Comparison of ENCODE assay signal across 8 mouse cellular contexts in the genomic region with DNA sequence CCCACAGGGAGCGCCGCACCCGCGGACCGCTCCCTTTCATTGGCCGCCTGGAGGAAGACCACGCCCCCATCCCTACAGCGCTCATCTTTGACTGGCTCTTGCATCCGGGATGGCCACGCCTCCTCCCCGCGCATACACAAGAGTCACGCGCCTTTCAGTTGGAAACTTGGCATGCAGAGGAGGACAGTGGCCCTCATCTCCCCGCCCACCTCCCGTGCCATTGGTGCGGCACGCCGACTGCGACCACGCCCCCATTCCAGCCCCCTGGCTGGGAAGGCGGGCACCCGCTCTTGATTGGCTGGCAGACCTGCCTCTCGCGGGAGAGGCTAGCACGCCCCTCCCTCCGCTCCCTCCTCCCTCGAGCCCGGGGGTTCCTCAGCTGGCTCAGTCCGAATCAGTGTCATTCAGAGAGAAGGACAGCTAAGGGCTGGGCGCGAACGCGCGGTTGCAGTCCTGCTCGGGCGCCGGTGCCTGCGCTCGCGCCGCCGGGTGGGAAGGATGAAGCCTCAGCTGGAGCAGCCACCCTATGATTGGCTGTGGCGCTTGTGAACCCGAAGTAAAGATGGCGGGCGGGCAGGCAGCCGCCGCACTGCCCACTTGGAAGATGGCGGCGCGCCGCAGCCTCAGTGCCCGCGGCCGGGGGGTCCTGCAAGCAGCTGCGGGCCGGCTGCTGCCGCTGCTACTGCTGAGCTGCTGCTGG. TPM values are rescaled to one million over a fixed set of nuclear protein-coding genes. Genes with fewer than 3 reads are reported as not detected.
A peak's percentile ranks its signal among the peaks of the same experiment; 100 is the strongest.
DNase-seq lines count a peak whose midpoint lies in the region; ATAC-seq and TF ChIP-seq lines count a peak whose summit lies in the region.

A gene (plus strand): TSS at position 350 of the 700 bp plus-strand sequence.

- intact Hi-C loops in heart, postnatal 36 days (cut with DNase I): loop anchor here (2.0 kb wide), 1 partner anchor 229 kb away; no protein-coding TSS in a partner anchor

- peak; percentile 78 for TF ChIP-seq POLR2A in olfactory bulb, adult 2 months (IDR thresholded peaks at IDR 0.05; ENCODE audit: insufficient read depth, low read depth, low read length)
- peak; percentile 31 for TF ChIP-seq POLR2A in thymus, adult 2 months (IDR thresholded peaks at IDR 0.05; ENCODE audit: control insufficient read depth, extremely low read depth, insufficient read depth, low read length, poor library complexity)

- peak within 1 kb of the TSS; percentile 99 for H3K4me2 ChIP-seq in forebrain, embryonic 16.5 days (ENCODE audit: low read length)
- H3K4me2 ChIP-seq in lung, embryonic 14.5 days: peak within 1 kb of the TSS; percentile 100

- H3K9me3 ChIP-seq in G1E (replicated peaks): no peaks in the 10 kb centered on the region
- no peaks in the 10 kb centered on the region for H3K9me3 ChIP-seq in forebrain, embryonic 16.5 days (ENCODE audit: control insufficient read depth, low read length)
- H3K9me3 ChIP-seq in lung, embryonic 14.5 days (ENCODE audit: low read depth, low read length): no peaks in the 10 kb centered on the region

- peak; percentile 94 for ATAC-seq in G1E (ENCODE audit: extremely low read depth, insufficient number of reproducible peaks, low FRiP score, poor library complexity, severe bottlenecking)
- ATAC-seq in forebrain, embryonic 16.5 days: peak; percentile 97
- ATAC-seq in lung, embryonic 14.5 days (ENCODE audit: insufficient read depth): peak; percentile 96

- WGBS in forebrain, embryonic 16.5 days: under 1% methylated on average over 59 of the region's 59 CpGs
- WGBS in lung, embryonic 14.5 days: under 1% methylated on average over 59 of the region's 59 CpGs
- under 1% methylated on average over 59 of the region's 59 CpGs for WGBS in olfactory bulb, adult 2 months
- under 1% methylated on average over 59 of the region's 59 CpGs for WGBS in thymus, adult 2 months

- H3K4me1 ChIP-seq in G1E (ENCODE audit: insufficient read depth, low read depth, low read length): peaks cover 31% of the 10 kb centered on the region
- H3K4me1 ChIP-seq in forebrain, embryonic 16.5 days (replicated peaks; ENCODE audit: control insufficient read depth, insufficient read depth, low read length): peaks cover 27% of the 10 kb centered on the region
- H3K4me1 ChIP-seq in lung, embryonic 14.5 days (ENCODE audit: insufficient read depth): peaks cover 6% of the 10 kb centered on the region; the same call in 1 of the 2 replicates
- peaks cover 5% of the 10 kb centered on the region for H3K4me1 ChIP-seq in olfactory bulb, adult 2 months (ENCODE audit: control insufficient read depth, insufficient read depth, low read length)
- H3K4me1 ChIP-seq in thymus, adult 2 months (replicated peaks; ENCODE audit: control insufficient read depth, insufficient read depth, low read length): peaks cover 19% of the 10 kb centered on the region

- H3K4me3 ChIP-seq in G1E (ENCODE audit: low read depth, low read length): peak within 1 kb of the TSS; percentile 83
- H3K4me3 ChIP-seq in forebrain, embryonic 16.5 days (replicated peaks; ENCODE audit: low read length): peak within 1 kb of the TSS; percentile 81
- peak within 1 kb of the TSS; percentile 97 for H3K4me3 ChIP-seq in layer of hippocampus, adult 2 months
- peak within 1 kb of the TSS; percentile 90 for H3K4me3 ChIP-seq in lung, embryonic 14.5 days (ENCODE audit: low read depth, low read length)
- peak within 1 kb of the TSS; percentile 76 for H3K4me3 ChIP-seq in olfactory bulb, adult 2 months (ENCODE audit: insufficient read depth, low read depth, low read length)
- peak within 1 kb of the TSS; percentile 66 for H3K4me3 ChIP-seq in thymus, adult 2 months (ENCODE audit: control insufficient read depth, insufficient read depth, low read length)

- H3K27me3 ChIP-seq in G1E (ENCODE audit: insufficient read depth, low read length): no peaks in the 10 kb centered on the region
- peaks cover 16% of the 10 kb centered on the region for H3K27me3 ChIP-seq in forebrain, embryonic 16.5 days (replicated peaks; ENCODE audit: control insufficient read depth, insufficient read depth, low read length)
- H3K27me3 ChIP-seq in lung, embryonic 14.5 days (ENCODE audit: insufficient read depth, low read length): peaks cover 24% of the 10 kb centered on the region; the same call in 1 of the 2 replicates
- H3K27me3 ChIP-seq in thymus, adult 2 months (ENCODE audit: control insufficient read depth, insufficient read depth, low read length): peaks cover 7% of the 10 kb centered on the region; the same call in 1 of the 2 replicates

- H3K36me3 ChIP-seq in G1E (replicated peaks): peaks cover 12% of the 10 kb centered on the region
- no peaks in the 10 kb centered on the region for H3K36me3 ChIP-seq in forebrain, embryonic 16.5 days (ENCODE audit: control insufficient read depth, insufficient read depth)
- H3K36me3 ChIP-seq in lung, embryonic 14.5 days (ENCODE audit: insufficient read depth): no peaks in the 10 kb centered on the region
- no peaks in the 10 kb centered on the region for H3K36me3 ChIP-seq in thymus, adult 2 months (ENCODE audit: control insufficient read depth, insufficient read depth, low read length)

- H3K9ac ChIP-seq in forebrain, embryonic 16.5 days (replicated peaks; ENCODE audit: low read depth, low read length): peak within 1 kb of the TSS; percentile 81
- peak within 1 kb of the TSS; percentile 69 for H3K9ac ChIP-seq in lung, embryonic 14.5 days

- no peak for TF ChIP-seq CTCF in G1E (IDR thresholded peaks at IDR 0.05; ENCODE audit: low read depth, low read length)
- TF ChIP-seq CTCF in layer of hippocampus, adult 2 months (conservative IDR thresholded peaks at IDR 0.05): no peak
- no peak for TF ChIP-seq CTCF in lung, embryonic 14.5 days (IDR thresholded peaks at IDR 0.05; ENCODE audit: low read depth)
- TF ChIP-seq CTCF in olfactory bulb, adult 2 months (IDR thresholded peaks at IDR 0.05; ENCODE audit: insufficient read depth, low read depth, low read length): no peak
- no peak for TF ChIP-seq CTCF in thymus, adult 2 months (IDR thresholded peaks at IDR 0.05; ENCODE audit: borderline replicate concordance, control insufficient read depth, extremely low read depth, insufficient read depth, low read length, poor library complexity)

- DNase-seq in G1E (ENCODE audit: low spot score): peak; percentile 95
- peak; percentile 100 for DNase-seq in cerebellum, adult 18-20 months
- DNase-seq in heart, postnatal 36 days: peak; percentile 99 to 100
- peak; percentile 99 to 100 for DNase-seq in layer of hippocampus, adult 2 months (ENCODE audit: low spot score in 2 of 2)
- peak; percentile 100 for DNase-seq in lung, embryonic 14.5 days
- peak; percentile 100 for DNase-seq in thymus, adult 2 months

- H3K27ac ChIP-seq in forebrain, embryonic 16.5 days (ENCODE audit: low read length): peak within 1 kb of the TSS; percentile 87
- H3K27ac ChIP-seq in layer of hippocampus, adult 2 months: peak within 1 kb of the TSS; percentile 97
- H3K27ac ChIP-seq in lung, embryonic 14.5 days (ENCODE audit: low read depth): no peak within 1 kb of the TSS
- H3K27ac ChIP-seq in olfactory bulb, adult 2 months (ENCODE audit: insufficient read depth, low read depth, low read length): peak within 1 kb of the TSS; percentile 90
- H3K27ac ChIP-seq in thymus, adult 2 months (ENCODE audit: control insufficient read depth, insufficient read depth, low read length): peak within 1 kb of the TSS; percentile 20; the same call in 1 of the 2 replicates

RNA-seq across cellular contexts. Expression of the gene that starts here (rescaled TPM):
- total RNA-seq in G1E (2014; fragmentation: Nextera tagmentation) (67.6 and 68.1 TPM in 2 replicates), G1E (2017) (16.2 and 16.7 TPM in 2 replicates)
- 20.7 and 27.1 TPM in 2 replicates for polyA plus RNA-seq in G1E (2012)
- polyA plus RNA-seq in forebrain, embryonic 16.5 days (2015; fragmentation: Nextera tagmentation; extraction: Ambion mirVana): 2.9 and 3.8 TPM in 2 replicates
- total RNA-seq in heart, postnatal 36 days (2021): 1 to 10 TPM; 6.0 to 6.7 TPM
- total RNA-seq in layer of hippocampus, adult 2 months (2021): 10 to 100 TPM; 37.9 to 38.8 TPM
- 3.8 and 3.9 TPM in 2 replicates for polyA plus RNA-seq in lung, embryonic 14.5 days (2014; fragmentation: Nextera tagmentation; extraction: Ambion mirVana)
- not detected in 2 replicates for polyA plus RNA-seq in olfactory bulb, adult 2 months (2012; ENCODE audit: insufficient read depth, insufficient read length, low replicate concordance, missing spikeins)
- polyA plus RNA-seq in thymus, adult 2 months (2012; rRNA removed): 7.4 and 9.7 TPM in 2 replicates
